Mouse (Mus musculus): ENCODE data around the gene Strc.
A peak's percentile ranks its signal among the peaks of the same experiment; 100 is the strongest.

Gene Strc

DNA sequence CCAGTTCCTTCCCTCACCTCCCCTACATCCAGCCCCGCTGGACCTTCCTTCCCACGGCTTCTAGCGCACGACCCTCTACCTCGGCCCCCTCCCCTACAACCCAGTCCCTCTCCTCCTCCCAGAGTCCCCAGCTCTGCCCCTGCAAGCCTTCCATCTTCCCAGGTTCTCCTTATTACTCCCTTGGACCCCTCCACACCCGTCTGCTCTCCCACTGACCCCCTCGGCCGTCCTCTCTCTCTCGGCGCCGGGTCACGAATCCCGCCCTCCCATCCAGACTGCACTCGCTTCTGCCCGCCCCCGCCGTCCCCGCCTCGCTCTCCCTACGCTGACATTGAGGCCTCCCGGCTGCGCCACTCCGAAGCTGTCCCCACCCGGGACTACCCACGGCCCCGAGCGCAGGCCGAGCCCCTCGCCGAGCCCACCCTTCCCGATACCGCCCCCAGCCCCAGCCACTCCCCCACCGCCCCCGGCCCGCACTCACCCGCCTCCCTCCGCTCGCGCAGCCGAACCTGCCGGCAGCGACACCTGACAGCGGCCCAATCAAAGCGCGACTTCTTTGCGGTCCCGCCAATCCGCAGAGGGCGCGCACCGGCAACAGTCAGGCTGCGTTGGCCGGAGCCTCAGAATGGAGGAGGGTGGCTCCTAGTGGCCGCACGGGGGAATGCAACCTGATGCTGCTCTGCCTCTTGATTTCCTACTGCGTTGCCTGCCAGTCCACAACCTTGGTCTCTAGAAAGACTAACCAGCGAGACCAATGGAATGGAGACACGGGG, 32.0 kb downstream of the Strc start, which contains the start of gene Ppip5k1:
Ppip5k1 (minus strand) TSS at position 577 of the 773 bp plus-strand sequence.
- DNase-seq (ENCODE audit: low read depth, low spot score): peak; percentile 99

DNA sequence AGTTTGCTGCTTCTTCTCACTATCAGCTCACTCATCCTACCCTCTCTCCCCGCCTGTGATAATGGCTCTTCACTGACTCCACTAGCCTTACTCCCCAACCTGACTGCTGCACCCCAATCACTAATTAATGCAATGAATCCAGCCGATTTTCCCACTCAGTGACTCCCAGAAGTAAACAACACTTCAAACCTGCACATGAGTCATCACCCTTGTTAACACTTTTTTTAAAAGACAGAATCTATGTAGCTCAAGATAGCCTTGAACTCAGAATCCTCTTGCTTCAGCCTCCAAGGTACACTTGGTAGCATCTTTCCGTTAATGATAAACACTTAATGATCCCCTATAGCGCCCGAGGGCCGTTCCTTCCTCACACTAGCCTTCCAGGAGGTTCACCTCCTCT, 32.6 kb downstream of the Strc start:
- peak; percentile 54 for DNase-seq (ENCODE audit: low read depth, low spot score)

DNA sequence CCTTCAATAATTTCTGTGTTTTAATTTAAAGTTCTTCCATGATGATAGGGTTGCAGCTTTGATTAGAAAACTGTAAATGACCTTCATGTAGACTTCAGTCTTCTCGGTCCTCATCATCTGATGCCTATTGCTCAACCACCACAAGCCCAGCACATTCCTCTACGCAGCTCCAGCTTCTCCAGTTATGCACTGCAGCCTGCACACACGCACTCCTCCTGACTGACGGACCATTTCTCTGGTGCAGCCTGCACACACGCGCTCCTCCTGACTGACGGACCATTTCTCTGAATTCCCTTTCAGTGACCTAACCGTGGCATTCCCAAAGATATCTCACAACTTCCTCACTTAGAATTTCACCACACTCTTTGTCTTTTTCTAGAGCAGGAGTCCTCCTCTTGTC, 33.8 kb downstream of the Strc start:
- no peak for DNase-seq (ENCODE audit: low read depth, low spot score)

DNA sequence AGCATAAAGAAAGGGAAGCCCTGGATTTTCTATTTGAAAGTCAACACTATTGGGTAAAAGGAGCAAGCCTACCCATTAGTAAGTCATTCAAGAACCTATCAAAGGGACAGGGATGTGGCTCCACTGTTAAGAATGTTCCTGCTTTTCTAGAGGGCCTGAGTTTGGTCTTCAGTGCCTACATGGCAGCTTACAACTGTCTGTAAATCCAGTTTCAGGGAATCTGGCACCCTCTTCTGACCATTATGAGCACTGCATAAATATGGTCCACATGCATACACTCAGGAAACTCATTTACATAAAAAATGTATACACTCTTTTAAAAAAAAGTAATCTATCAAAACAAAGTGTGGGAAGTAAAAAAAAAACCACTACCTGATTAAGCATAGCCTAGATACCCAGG, 47.9 kb downstream of the Strc start:
- DNase-seq (ENCODE audit: low read depth, low spot score): no peak

DNA sequence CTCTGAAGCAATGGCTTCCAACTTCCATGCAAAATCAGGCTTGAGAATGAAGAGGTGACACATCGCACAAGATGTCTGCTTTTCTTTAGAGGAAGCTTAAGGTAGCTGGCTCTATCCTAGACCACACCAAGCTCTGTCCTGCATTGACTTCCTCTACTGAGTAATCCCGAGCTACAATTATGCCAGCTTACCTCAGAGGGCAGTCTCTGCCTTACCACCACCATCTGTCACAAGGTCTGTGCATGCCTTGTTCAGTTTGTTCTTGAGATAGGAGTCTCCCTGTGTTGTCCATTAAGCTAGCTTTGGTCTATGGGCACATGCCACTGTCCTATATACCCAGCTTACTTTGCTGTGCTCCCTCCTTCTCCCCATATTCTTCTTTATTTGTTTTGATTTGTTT, 57.5 kb downstream of the Strc start:
- peak; percentile 95 for DNase-seq (ENCODE audit: low read depth, low spot score)

DNA sequence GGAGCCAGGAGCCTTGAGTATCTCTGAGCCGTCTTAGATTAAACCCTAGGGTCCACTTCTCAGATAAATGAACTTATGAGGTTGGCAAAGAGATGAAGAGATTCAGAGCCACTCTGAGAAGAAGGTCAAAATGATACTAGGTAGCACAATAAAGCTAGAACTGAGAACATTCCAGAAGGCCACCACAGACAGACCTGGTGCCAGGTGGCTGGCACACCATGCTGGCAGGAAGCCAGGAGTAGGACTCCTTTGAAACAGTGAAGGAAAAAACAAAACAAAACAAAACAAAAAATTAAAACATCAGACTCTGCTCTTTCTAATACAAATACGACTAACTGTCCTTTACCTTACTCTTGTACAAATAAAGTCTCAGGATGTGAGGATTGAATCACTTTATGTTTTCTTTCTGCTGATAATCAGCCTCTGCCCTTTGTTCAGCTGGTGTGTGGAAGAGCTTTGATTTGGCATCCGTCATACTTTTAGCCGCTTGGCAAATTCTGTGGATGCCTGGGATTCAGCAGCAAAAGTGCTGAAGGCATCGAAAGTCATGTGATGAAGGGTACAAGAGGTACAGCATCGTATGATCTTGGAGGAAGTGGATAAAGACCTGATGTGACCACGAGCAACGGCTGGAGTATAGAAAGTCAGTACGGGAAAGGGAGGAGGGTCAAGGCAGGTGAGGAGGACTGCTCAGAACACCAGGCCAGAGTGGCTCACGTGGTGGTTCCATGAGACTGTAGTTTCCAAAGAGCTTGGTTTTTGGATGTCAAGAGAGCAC, 63.1 kb downstream of the Strc start:
- peak; percentile 89 for DNase-seq (ENCODE audit: low read depth, low spot score)

DNA sequence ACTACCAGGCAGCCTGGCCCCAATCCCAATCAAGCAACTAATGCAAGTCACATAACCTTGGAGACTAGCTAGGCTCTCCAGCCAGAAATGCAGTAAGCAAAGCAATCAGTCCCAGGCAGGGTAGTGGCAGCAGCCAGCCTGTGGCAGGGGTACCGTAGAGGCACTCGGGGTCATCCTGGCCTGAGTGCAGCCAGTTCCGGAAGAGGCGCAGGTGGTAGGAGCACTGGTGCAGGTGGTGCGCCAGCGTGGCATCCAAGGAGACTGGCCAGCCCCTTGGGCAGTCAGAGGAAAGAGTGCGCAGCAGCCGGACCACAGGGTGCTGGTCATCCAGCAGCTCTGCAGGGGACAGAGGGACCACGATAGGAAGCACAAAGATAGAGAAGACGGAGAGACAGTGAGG, 63.9 kb downstream of the Strc start:
- peak; percentile 93 for DNase-seq (ENCODE audit: low read depth, low spot score)

DNA sequence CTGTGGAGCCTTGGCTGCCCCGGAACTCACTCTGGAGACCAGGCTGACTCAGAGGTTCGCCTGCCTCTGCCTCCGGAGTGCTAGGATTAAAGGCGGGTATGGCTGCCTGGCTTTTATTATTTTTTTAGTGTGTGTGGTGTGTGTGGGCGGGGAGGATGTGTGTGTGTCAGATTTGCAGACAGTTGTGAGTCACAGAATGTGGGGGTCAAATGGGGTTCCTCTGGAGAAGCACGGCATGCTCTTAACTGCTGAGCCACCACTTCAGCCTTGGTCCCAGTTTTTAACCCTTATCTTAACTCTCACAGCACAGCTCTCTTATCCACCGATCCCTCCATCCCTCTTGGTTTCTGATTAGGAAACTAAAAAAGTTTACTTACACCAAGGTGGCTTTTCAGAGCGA, 70.7 kb downstream of the Strc start:
- DNase-seq (ENCODE audit: low read depth, low spot score): peak; percentile 66
